Mouse (Mus musculus) neural tube, embryonic 13.5 days (tissue): Measurements from ENCODE around the gene Dcdc2b. TPM values are rescaled to one million over a fixed set of nuclear protein-coding genes. Genes with fewer than 3 reads are reported as not detected.

Experiments used
- ATAC-seq: fragments of 200-750 bp; cut with Nextera tagmentation; 2 replicates; pipeline ENCODE4 v1.8.0; 2017; ENCODE audit warnings: low read depth, mild to moderate bottlenecking, moderate TSS enrichment, moderate library complexity
- H3K27ac ChIP-seq: fragments of 300-500 bp; sonication (generic); replicated peaks from 2 replicates; pipeline ENCODE4 v1.5.1; 2015; ENCODE audit warnings: moderate library complexity, mild to moderate bottlenecking, inconsistent platforms
- H3K27me3 ChIP-seq: fragments of 300-500 bp; sonication (generic); 2 replicates; pipeline ENCODE4 v1.6.1; 2015; ENCODE audit warnings: mild to moderate bottlenecking, inconsistent platforms
- H3K36me3 ChIP-seq: fragments of 300-500 bp; sonication (generic); 2 replicates; pipeline ENCODE4 v1.6.1; 2015; ENCODE audit warnings: mild to moderate bottlenecking, inconsistent platforms
- H3K4me1 ChIP-seq: fragments of 300-500 bp; sonication (generic); replicated peaks from 2 replicates; pipeline ENCODE4 v1.6.1; 2015; ENCODE audit warnings: inconsistent platforms
- H3K4me2 ChIP-seq: fragments of 300-500 bp; sonication (generic); 2 replicates; pipeline ENCODE4 v1.6.1; 2015; ENCODE audit warnings: inconsistent platforms, mild to moderate bottlenecking, moderate library complexity
- H3K4me3 ChIP-seq: fragments of 300-500 bp; sonication (generic); 2 replicates; pipeline ENCODE4 v1.5.1; 2015; ENCODE audit warnings: mild to moderate bottlenecking, inconsistent platforms
- H3K9ac ChIP-seq: fragments of 300-500 bp; sonication (generic); 2 replicates; pipeline ENCODE4 v1.6.1; 2015; ENCODE audit warnings: moderate library complexity, mild to moderate bottlenecking, inconsistent platforms
- H3K9me3 ChIP-seq: fragments of 300-500 bp; sonication (generic); 2 replicates; pipeline ENCODE4 v1.6.1; 2016; ENCODE audit warnings: inconsistent platforms
- WGBS: fragments of 180-500 bp; shearing (Covaris S2); methylation state at CpG from one replicate; pipeline ENCODE4 v1.1.7; 2015; 5-methylcytosine and 5-hydroxymethylcytosine counted together
- polyA plus RNA-seq: library from polyadenylated mRNA; unstranded; fragments of >200 nt; fragmentation: Nextera tagmentation; extraction: Ambion mirVana; gene quantifications from 2 replicates; pipeline ENCODE4 v1.2.1, GENCODE M21; 2015

Gene Dcdc2b
- polyA plus RNA-seq, 1 experiment from 2014 or later, result 3.5 TPM

DNA sequence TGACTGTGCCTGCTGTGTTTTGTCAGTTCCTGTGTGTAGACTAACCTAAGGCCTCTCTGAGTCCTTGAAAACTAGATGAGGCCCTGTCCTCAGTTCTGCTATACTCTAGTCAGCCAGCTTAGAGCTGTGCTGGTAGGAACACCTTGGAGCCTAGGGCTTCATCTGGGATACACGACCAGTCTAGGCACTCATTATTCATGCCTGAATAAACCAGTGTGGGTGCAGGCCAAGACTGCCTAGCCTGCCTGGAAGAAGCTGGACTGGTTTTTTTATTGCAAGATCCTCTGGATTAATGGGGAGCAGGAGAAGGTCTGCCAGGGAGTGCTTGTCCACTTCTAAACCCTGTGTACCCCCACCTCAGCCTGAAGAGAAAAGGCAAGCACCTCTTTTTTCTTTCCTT is 27.1 kb downstream of the Dcdc2b start:
- 27% methylated on average over 1 of the region's 1 CpGs for WGBS
- peaks cover 10% of the 10 kb centered on the region for H3K4me1 ChIP-seq
- H3K9me3 ChIP-seq, result no peaks in the 10 kb centered on the region
- H3K36me3 ChIP-seq, result peaks cover 22% of the 10 kb centered on the region
- H3K9ac ChIP-seq, result no peak overlapping the region
- no peak overlapping the region for H3K4me3 ChIP-seq
- no peaks in the 10 kb centered on the region for H3K27me3 ChIP-seq
- no peak for ATAC-seq
- H3K27ac ChIP-seq, result no peak overlapping the region
- H3K4me2 ChIP-seq, result no peak overlapping the region

DNA sequence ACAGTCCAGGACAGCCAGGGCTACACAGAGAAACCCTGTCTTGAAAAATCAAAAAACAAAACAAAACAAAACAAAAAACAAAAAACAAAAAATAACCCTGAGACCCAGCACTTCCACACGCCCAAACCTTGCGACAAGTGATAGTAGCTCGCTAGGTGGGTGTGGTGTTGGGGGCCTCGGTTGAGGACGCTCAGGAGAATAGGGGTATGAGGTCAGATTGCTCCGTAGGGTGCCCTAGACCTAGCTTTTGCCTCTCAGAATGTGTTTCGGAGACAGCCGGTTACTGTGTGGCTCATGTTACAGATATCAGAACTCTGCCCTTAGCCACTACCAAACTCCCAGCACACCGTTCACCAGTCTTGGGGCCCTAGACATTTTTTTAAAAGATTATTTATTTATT is 28.3 kb downstream of the Dcdc2b start:
- Histone ChIP-seq H3K9ac (no peak overlapping the region), H3K9me3 (no peaks in the 10 kb centered on the region), H3K4me1 (peaks cover 10% of the 10 kb centered on the region), H3K27ac (no peak overlapping the region), H3K4me3 (no peak overlapping the region), H3K36me3 (peaks cover 10% of the 10 kb centered on the region), H3K27me3 (no peaks in the 10 kb centered on the region), H3K4me2 (peak overlapping the region; percentile 59; the same call in 1 of the 2 replicates)
- ATAC-seq, result no peak
- 78% methylated on average over 9 of the region's 9 CpGs for WGBS

DNA sequence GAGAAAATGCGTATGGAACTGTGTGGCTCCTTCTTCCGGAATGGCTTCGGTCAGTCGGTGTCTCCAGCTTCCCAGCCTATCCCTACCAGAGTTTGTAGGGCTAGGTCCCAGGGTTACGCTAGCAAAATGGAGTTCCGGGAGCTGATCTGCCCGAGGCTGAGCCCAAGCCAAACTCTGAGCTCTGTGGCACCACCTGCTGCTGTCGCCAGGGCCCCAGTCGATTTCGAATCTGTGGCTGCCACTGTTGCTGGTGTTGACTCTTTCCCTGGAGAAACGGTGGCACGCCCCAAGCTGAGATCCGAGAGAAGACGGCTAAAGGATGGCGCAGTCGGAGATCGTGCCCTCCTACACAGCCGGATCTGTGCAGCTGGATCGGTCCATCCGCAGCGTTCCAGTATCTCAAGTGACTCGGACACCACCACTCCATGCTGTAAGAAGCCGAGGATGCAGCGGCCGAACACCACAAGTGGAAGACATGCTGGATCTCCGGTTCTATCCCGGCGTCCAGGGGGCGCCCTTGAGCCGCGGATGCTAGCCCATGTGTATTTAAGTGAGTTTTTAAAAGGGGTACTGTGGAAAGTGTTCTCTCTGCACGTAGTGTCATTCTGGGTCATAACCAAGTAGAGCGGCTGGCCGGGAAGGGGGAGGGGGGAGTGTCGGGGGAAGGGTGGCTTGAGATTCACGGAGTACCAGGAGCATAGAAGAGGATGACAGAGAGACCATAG is 29.0 kb downstream of the Dcdc2b start:
- peak overlapping the region; percentile 66 for H3K9ac ChIP-seq
- peaks cover 10% of the 10 kb centered on the region for H3K4me1 ChIP-seq
- H3K27ac ChIP-seq, result no peak overlapping the region
- H3K9me3 ChIP-seq, result no peaks in the 10 kb centered on the region
- peak overlapping the region; percentile 38 for H3K4me3 ChIP-seq
- no peaks in the 10 kb centered on the region for H3K27me3 ChIP-seq
- H3K36me3 ChIP-seq, result peaks cover 3% of the 10 kb centered on the region; the same call in 1 of the 2 replicates
- ATAC-seq, result peak; percentile 47; the same call in 1 of the 2 replicates
- H3K4me2 ChIP-seq, result peak overlapping the region; percentile 59
- 2% methylated on average over 36 of the region's 36 CpGs for WGBS

DNA sequence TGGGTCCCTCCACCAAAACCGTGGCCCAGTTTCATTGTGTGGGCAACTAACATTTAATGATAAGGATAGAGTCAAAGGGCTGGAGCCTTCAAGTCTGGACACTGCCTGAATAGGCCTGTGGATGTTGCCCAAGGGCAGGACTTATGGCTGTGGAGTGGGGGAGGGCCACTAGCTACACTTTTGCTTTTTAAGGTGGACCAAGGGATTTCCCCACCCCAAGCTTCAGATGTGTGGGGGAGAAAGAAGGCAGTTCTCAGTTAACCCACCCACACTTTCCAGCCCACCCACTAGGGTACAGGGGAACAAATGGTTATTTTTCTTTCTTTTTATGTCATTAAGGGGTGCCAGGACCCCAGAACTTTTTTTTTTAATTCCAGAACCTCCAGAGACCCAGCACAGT is 29.7 kb downstream of the Dcdc2b start:
- ATAC-seq, result no peak
- peak overlapping the region; percentile 38; the same call in 1 of the 2 replicates for H3K4me3 ChIP-seq
- H3K36me3 ChIP-seq, result no peaks in the 10 kb centered on the region
- no peaks in the 10 kb centered on the region for H3K9me3 ChIP-seq
- peak overlapping the region; percentile 59 for H3K4me2 ChIP-seq
- 74% methylated on average over 1 of the region's 1 CpGs for WGBS
- H3K27me3 ChIP-seq, result no peaks in the 10 kb centered on the region
- peaks cover 10% of the 10 kb centered on the region for H3K4me1 ChIP-seq
- peak overlapping the region; percentile 66; the same call in 1 of the 2 replicates for H3K9ac ChIP-seq
- no peak overlapping the region for H3K27ac ChIP-seq

DNA sequence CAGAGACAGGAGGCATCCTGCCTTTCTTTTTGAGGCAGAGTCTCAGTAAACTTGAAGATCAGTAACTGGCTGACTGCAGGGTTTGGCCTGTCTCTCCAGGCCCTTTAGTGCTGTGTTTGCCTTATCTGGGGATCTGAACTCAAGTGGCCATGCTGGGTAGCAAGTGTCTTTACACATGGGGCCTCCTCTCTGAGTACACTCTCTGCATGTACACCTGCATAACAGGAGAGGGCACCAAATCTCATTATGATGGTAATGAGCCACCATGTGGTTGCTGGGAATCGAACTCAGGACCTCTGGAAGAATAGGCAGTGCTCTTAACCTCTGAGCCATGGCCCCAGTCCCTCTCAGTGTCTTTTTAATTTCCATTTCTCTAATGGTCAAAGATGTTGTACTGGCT is 31.8 kb downstream of the Dcdc2b start:
- Histone ChIP-seq H3K4me3 (no peak overlapping the region), H3K4me1 (peaks cover 13% of the 10 kb centered on the region), H3K27ac (no peak overlapping the region), H3K4me2 (no peak overlapping the region), H3K9ac (no peak overlapping the region), H3K36me3 (no peaks in the 10 kb centered on the region), H3K27me3 (no peaks in the 10 kb centered on the region), H3K9me3 (no peaks in the 10 kb centered on the region)
- 78% methylated on average over 1 of the region's 1 CpGs for WGBS
- no peak for ATAC-seq

DNA sequence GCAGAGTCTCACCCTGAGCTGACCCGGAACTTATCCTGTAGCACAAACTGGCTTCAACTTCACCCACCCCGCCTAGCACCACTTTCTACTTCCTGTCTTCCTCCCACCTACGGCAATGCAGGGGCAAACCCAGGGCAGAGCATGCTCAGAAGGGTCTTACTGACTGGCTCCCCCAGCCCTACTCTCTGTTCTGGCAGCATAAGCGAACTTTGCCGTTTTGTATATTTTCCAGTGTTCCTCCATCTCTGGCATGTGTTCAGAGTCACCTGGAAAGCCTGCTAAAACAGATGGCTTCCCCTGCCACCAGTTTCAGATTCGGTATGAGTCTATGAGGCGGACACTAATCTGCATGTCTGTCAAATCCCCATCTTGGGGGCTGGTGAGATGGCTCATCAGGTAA is 33.7 kb downstream of the Dcdc2b start:
- H3K27me3 ChIP-seq, result no peaks in the 10 kb centered on the region
- no peak overlapping the region for H3K27ac ChIP-seq
- H3K4me2 ChIP-seq, result no peak overlapping the region
- no peak for ATAC-seq
- peaks cover 16% of the 10 kb centered on the region for H3K4me1 ChIP-seq
- H3K36me3 ChIP-seq, result no peaks in the 10 kb centered on the region
- H3K4me3 ChIP-seq, result no peak overlapping the region
- no peak overlapping the region for H3K9ac ChIP-seq
- H3K9me3 ChIP-seq, result no peaks in the 10 kb centered on the region
- WGBS, result 77% methylated on average over 7 of the region's 7 CpGs

DNA sequence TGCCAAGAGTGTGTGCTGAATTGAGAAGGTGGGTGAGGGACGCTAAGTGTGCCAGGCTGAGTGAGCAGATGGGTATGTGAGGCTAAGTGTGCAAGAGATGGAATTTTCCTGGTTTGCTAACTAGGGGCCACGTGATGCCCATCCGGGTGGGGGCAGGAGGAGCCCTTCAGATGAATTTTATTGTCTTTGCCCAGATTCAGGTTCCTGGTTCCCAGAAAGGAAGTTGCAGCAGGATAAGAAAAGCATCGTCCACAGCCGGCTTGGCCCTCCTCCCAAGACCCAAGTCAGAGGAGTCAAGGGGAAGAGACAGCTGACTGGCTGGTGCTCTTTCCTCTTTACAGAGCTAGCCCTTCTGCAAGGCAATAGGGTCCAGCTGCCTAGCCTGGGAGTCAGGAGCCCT is 35.6 kb downstream of the Dcdc2b start, which contains the start of gene Fam167b:
TSS of gene Fam167b (minus strand) at position 84 of the 400 bp plus-strand sequence.
- Histone ChIP-seq H3K27ac (no peak within 1 kb of the TSS), H3K4me2 (peak within 1 kb of the TSS; percentile 31), H3K9me3 (no peaks in the 10 kb centered on the region), H3K9ac (no peak within 1 kb of the TSS), H3K36me3 (no peaks in the 10 kb centered on the region), H3K4me1 (peaks cover 8% of the 10 kb centered on the region), H3K27me3 (no peaks in the 10 kb centered on the region), H3K4me3 (no peak within 1 kb of the TSS)
- no peak for ATAC-seq
- WGBS, result 79% methylated on average over 5 of the region's 5 CpGs

DNA sequence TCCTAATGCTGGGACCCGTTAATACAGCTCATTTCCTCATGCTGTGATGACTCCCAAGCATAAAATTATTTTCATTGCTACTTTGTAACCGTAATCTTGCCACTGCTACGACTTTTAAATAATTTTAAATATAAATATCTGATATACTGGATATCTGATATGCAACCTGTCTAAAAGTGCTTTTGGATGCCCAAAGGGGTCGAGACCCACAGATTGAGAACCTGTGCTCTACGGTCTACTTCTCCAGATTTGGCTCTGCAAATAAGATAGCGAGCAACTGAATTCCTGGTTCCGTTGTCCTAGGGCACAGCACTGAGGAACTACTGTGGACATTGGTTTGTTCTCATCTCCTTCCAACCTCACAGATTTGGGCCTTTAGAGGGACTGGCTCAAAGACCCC is 36.4 kb downstream of the Dcdc2b start:
- H3K9ac ChIP-seq, result no peak overlapping the region
- no peak for ATAC-seq
- no peak overlapping the region for H3K4me2 ChIP-seq
- 80% methylated on average over 7 of the region's 7 CpGs for WGBS
- no peaks in the 10 kb centered on the region for H3K36me3 ChIP-seq
- H3K9me3 ChIP-seq, result no peaks in the 10 kb centered on the region
- no peak overlapping the region for H3K4me3 ChIP-seq
- H3K27ac ChIP-seq, result no peak overlapping the region
- no peaks in the 10 kb centered on the region for H3K27me3 ChIP-seq
- H3K4me1 ChIP-seq, result peaks cover 8% of the 10 kb centered on the region

DNA sequence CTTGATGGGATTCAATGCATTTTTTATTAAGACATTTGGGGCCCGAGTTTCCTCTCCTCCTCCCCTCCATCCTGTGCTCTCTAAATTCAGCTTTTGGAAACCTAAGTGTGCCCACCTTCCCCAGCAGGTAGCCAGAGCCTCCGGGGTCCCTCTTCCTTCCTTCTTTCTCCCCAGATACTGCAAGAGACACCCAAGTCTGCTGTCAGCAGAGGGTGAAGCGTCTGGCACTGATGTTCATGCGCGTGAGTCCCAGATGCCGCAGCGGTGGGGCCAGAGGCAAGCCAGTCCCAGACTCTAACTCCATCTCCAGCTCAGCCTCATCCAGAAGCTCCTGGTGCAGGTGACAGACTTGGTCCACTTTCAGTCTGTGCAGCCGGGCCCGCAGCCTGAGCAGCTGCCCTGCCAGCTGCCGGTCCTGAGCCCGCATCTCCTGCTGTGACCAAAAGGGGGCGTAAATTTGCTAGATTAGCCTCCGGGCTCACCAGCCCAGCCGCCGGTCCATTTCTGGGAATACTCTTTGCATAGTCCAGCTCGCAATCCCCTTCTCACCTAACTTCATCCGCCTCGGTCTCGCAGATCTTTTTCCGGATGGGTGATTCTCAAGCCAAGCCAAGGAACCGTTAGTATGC is 37.1 kb downstream of the Dcdc2b start:
- H3K4me1 ChIP-seq, result peaks cover 8% of the 10 kb centered on the region
- no peaks in the 10 kb centered on the region for H3K27me3 ChIP-seq
- H3K4me3 ChIP-seq, result no peak overlapping the region
- H3K27ac ChIP-seq, result no peak overlapping the region
- H3K36me3 ChIP-seq, result no peaks in the 10 kb centered on the region
- H3K4me2 ChIP-seq, result peak overlapping the region; percentile 31
- no peaks in the 10 kb centered on the region for H3K9me3 ChIP-seq
- no peak overlapping the region; the same call in 1 of the 2 replicates for H3K9ac ChIP-seq
- WGBS, result 29% methylated on average over 21 of the region's 21 CpGs
- ATAC-seq, result no peak

DNA sequence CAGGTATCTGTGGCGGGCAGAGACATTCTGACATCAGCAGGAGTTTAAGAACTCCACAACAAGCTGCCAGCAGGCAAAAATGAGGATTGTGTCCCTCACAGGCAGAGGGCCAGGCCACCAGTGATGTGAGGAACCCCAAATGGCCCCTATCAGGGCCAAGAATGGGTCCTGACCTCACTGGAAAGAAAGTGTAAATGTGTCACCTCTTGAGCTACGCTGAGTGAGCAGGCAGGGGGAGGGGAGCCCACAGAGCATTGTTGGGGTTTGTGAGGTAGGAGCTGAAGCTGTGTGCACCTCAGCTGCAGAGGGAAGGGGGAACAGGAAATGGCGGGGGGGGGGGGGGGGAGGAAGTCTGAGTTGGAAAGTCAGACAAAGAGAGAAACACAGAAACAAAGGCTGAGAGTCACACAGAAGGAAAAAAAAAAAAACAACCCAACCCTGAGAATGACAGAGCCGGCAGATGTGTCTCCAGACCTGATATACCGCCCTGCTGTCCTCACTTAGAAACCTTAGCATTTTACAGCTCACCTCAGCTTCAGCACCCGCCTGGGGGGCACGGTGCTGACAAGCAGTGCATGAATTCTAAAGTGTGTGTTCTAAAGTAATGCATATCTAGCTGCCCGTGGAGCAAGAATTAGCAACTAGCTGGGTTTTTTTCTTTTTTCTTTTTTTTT is 38.7 kb downstream of the Dcdc2b start:
- no peak for ATAC-seq
- Histone ChIP-seq H3K4me3 (no peak overlapping the region), H3K4me1 (peaks cover 8% of the 10 kb centered on the region), H3K27me3 (no peaks in the 10 kb centered on the region), H3K4me2 (no peak overlapping the region), H3K36me3 (no peaks in the 10 kb centered on the region), H3K9ac (no peak overlapping the region), H3K27ac (no peak overlapping the region), H3K9me3 (no peaks in the 10 kb centered on the region)
- WGBS, result 41% methylated on average over 7 of the region's 8 CpGs

DNA sequence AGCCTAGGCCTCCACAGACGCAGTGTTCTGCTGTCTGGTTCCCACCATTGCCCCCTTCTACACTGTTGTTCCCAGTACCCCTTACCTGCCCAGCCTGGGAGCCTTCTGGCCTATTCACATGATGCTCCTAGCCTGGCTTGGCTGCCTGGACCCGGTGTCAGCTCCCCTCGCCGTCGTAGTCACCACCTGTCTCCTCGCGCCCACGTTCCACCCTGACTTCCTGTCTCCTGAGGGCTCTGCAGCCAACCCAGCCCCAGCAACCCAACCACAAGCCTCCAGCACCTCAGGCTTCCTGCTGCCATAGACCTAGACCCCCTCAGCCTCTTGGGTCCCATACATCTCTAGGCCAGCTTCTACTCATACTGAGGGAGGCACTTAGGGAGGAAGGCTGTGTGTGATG is 40.6 kb downstream of the Dcdc2b start, which contains the start of gene Lck:
TSS of gene Lck (minus strand) at position 212 of the 400 bp plus-strand sequence.
- ATAC-seq, result no peak
- Histone ChIP-seq H3K4me2 (no peak within 1 kb of the TSS), H3K4me3 (no peak within 1 kb of the TSS), H3K27me3 (no peaks in the 10 kb centered on the region), H3K4me1 (peaks cover 8% of the 10 kb centered on the region), H3K9me3 (no peaks in the 10 kb centered on the region), H3K9ac (no peak within 1 kb of the TSS), H3K27ac (no peak within 1 kb of the TSS), H3K36me3 (no peaks in the 10 kb centered on the region)
- 94% methylated on average over 8 of the region's 8 CpGs for WGBS

DNA sequence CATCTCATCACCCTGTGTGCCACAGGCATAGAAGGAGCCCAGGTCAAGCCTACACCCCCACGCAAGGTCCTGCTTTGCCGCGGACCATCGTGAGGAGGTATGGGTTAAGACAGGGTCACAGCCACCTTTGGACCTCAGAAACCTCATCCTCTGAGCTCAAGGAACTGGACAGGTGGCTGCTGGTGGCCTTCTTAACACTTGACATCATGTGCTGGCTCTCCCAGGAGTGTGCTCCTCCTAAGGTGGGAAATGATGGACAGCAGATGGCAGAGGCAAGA is 41.0 kb downstream of the Dcdc2b start:
- H3K9ac ChIP-seq, result no peak overlapping the region
- no peaks in the 10 kb centered on the region for H3K9me3 ChIP-seq
- no peaks in the 10 kb centered on the region for H3K36me3 ChIP-seq
- H3K4me1 ChIP-seq, result peaks cover 8% of the 10 kb centered on the region
- H3K27ac ChIP-seq, result no peak overlapping the region
- 99% methylated on average over 4 of the region's 4 CpGs for WGBS
- no peak overlapping the region for H3K4me2 ChIP-seq
- no peaks in the 10 kb centered on the region for H3K27me3 ChIP-seq
- ATAC-seq, result no peak
- no peak overlapping the region for H3K4me3 ChIP-seq
